Mouse (Mus musculus) neutrophil, adult 59 days (primary cell): ENCODE measurements around the gene Umps. TPM values are rescaled to one million over a fixed set of nuclear protein-coding genes. Genes with fewer than 3 reads are reported as not detected.

Experiments used
- total RNA-seq, 2 experiments: library from RNA; stranded (reverse); gene quantifications; 1 replicate in 1 of 2; 2 replicates in 1 of 2; pipeline ENCODE4 v1.2.4; 2023

Umps gene
- 10 to 100 TPM; 14.5 to 14.8 TPM for total RNA-seq

DNA sequence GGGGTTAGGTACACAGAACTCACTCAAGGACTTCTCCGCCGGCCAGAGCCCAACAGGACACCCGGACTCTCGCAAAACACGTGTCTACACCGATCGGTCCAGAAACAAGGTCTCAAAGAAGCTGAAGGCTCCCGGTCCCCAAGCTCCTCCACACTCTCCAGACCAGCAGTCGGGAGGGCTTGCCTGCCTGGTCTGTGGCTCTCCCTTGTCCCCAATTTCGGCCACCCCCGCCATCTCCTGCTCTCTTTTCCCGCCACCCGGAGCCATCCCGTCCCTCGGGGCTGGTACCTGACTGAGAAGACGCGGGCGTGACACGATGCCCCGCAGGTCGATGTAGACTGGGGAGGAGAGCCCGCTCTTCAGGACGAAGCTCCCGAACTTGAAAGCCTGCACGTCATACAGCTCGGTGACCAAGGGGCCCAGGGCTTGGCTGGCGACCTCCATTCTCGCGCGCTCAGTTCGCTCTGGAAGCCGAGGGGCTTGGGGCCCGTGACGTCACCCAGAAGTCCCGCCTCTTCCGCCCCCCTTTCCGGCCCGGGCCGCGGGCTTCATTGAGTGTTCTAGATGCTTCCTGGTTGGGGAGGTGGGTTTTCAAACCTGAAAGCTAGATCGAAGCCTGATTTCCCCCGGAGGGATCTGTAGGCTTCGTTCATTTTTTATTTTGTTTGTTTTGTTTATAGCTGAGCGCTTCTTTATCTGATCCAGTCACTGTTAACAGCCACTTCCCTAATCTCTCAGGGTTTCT is at the start of gene Umps:
Umps (minus strand) TSS at position 501 of the 745 bp plus-strand sequence.

Other genes with a start within 250 kb of the Umps start
- under 1 TPM; 0.76 to 0.77 TPM for gene Muc13, start 173.0 kb downstream of the Umps start, total RNA-seq
- gene Itgb5, start 137.4 kb downstream of the Umps start, total RNA-seq: 1 to 10 TPM; 6.2 to 8.8 TPM